Mouse (Mus musculus) midbrain, postnatal 0 days (tissue): ENCODE measurements around the gene Otop2. TPM values are rescaled to one million over a fixed set of nuclear protein-coding genes. Genes with fewer than 3 reads are reported as not detected.
A peak's percentile ranks its signal among the peaks of the same experiment; 100 is the strongest.

Source experiments
- ATAC-seq: fragments of 200-750 bp; cut with Nextera tagmentation; 2 replicates; pipeline ENCODE4 v1.8.0; 2017; ENCODE audit warnings: moderate number of reproducible peaks, mild to moderate bottlenecking, moderate TSS enrichment, moderate library complexity; ENCODE audit not compliant: low FRiP score
- DNase-seq: peaks from one replicate; pipeline ENCODE4 v3.0.0-alpha.2; 2015; ENCODE audit warnings: low spot score
- H3K27ac ChIP-seq: fragments of 300-500 bp; sonication (generic); 2 replicates; pipeline ENCODE4 v1.5.1; 2014; ENCODE audit warnings: low read depth, mild to moderate bottlenecking, low read length, mixed read lengths
- H3K27me3 ChIP-seq: fragments of 300-500 bp; sonication (generic); 2 replicates; pipeline ENCODE4 v1.6.1; 2014; ENCODE audit warnings: low read length, control low read depth, mixed read lengths; ENCODE audit not compliant: insufficient read depth
- H3K36me3 ChIP-seq: fragments of 300-500 bp; sonication (generic); 2 replicates; pipeline ENCODE4 v1.6.1; 2014; ENCODE audit warnings: low read length, control low read depth, mixed read lengths; ENCODE audit not compliant: insufficient read depth
- H3K4me1 ChIP-seq: fragments of 300-500 bp; sonication (generic); 2 replicates; pipeline ENCODE4 v1.6.1; 2014; ENCODE audit warnings: mild to moderate bottlenecking, control low read depth, antibody characterized with exemption, low read length, mixed read lengths; ENCODE audit not compliant: insufficient read depth
- H3K4me2 ChIP-seq: fragments of 300-500 bp; sonication (generic); 2 replicates; pipeline ENCODE4 v1.6.1; 2014; ENCODE audit warnings: low read depth, mild to moderate bottlenecking, low read length, mixed read lengths; ENCODE audit not compliant: poor library complexity, severe bottlenecking
- H3K4me3 ChIP-seq: fragments of 300-500 bp; sonication (generic); 2 replicates; pipeline ENCODE4 v1.5.1; 2014; ENCODE audit warnings: low read depth, mild to moderate bottlenecking, low read length, moderate library complexity
- H3K9ac ChIP-seq: fragments of 300-500 bp; sonication (generic); replicated peaks from 2 replicates; pipeline ENCODE4 v1.6.1; 2014; ENCODE audit warnings: mild to moderate bottlenecking, low read length, moderate library complexity, mixed read lengths; ENCODE audit not compliant: poor library complexity, severe bottlenecking
- H3K9me3 ChIP-seq: fragments of 300-500 bp; sonication (generic); 2 replicates; pipeline ENCODE4 v1.6.1; 2016; ENCODE audit warnings: low read length, control low read depth
- CTCF ChIP-seq: IDR thresholded peaks from 2 replicates; pipeline ENCODE4 v1.5.1; 2016; ENCODE audit warnings: antibody characterized with exemption, mild to moderate bottlenecking
- WGBS: fragments of 180-500 bp; shearing (Covaris S2); extraction: QIAGEN DNeasy Blood & Tissue Kit; methylation state at CpG from one replicate; pipeline ENCODE4 v1.1.7; 2014; 5-methylcytosine and 5-hydroxymethylcytosine counted together
- polyA plus RNA-seq: library from polyadenylated mRNA; unstranded; fragments of >200 nt; fragmentation: Nextera tagmentation; extraction: Ambion mirVana; gene quantifications from 2 replicates; pipeline ENCODE4 v1.2.1, GENCODE M21; 2015
- total RNA-seq: library from RNA; depleted of rRNA; stranded (reverse); fragments of >200 nt; gene quantifications from 2 replicates; pipeline ENCODE4 v1.2.3, GENCODE M21; 2014

The Otop2 gene
- total and polyA plus RNA-seq, 2 experiments from 2014 or later = 0.05 to 0.15 TPM

GRCm38 (mm10) chr11:115370368-115370767, 63.4 kb downstream of the Otop2 start:
- Histone ChIP-seq H3K9ac (no peak overlapping the region), H3K9me3 (no peaks in the 10 kb centered on the region), H3K27me3 (no peaks in the 10 kb centered on the region), H3K27ac (no peak overlapping the region), H3K4me1 (peaks cover 18% of the 10 kb centered on the region; the same call in 1 of the 2 replicates), H3K4me2 (no peak overlapping the region), H3K36me3 (no peaks in the 10 kb centered on the region), H3K4me3 (no peak overlapping the region)
- no peak for TF ChIP-seq CTCF
- DNase-seq (no peak), ATAC-seq (no peak)
- WGBS = 65% methylated on average over 7 of the region's 7 CpGs

GRCm38 (mm10) chr11:115371354-115371753, 64.4 kb downstream of the Otop2 start:
- no peak for TF ChIP-seq CTCF
- peaks cover 12% of the 10 kb centered on the region; the same call in 1 of the 2 replicates for H3K4me1 ChIP-seq
- no peaks in the 10 kb centered on the region for H3K9me3 ChIP-seq
- ATAC-seq = no peak
- H3K27me3 ChIP-seq = no peaks in the 10 kb centered on the region
- H3K9ac ChIP-seq = no peak overlapping the region
- H3K36me3 ChIP-seq = no peaks in the 10 kb centered on the region
- H3K4me3 ChIP-seq = no peak overlapping the region
- H3K27ac ChIP-seq = no peak overlapping the region
- DNase-seq = no peak
- 78% methylated on average over 8 of the region's 8 CpGs for WGBS
- no peak overlapping the region for H3K4me2 ChIP-seq

GRCm38 (mm10) chr11:115372015-115372414, 65.1 kb downstream of the Otop2 start:
- Histone ChIP-seq H3K9ac (no peak overlapping the region), H3K36me3 (no peaks in the 10 kb centered on the region), H3K27ac (no peak overlapping the region), H3K4me1 (0 out of 2 replicates have a peak, but pooled peaks cover 10% of the 10 kb centered on the region), H3K4me2 (no peak overlapping the region), H3K4me3 (no peak overlapping the region), H3K9me3 (no peaks in the 10 kb centered on the region), H3K27me3 (no peaks in the 10 kb centered on the region)
- ATAC-seq (no peak), DNase-seq (no peak)
- 81% methylated on average over 1 of the region's 1 CpGs for WGBS
- no peak for TF ChIP-seq CTCF

DNA sequence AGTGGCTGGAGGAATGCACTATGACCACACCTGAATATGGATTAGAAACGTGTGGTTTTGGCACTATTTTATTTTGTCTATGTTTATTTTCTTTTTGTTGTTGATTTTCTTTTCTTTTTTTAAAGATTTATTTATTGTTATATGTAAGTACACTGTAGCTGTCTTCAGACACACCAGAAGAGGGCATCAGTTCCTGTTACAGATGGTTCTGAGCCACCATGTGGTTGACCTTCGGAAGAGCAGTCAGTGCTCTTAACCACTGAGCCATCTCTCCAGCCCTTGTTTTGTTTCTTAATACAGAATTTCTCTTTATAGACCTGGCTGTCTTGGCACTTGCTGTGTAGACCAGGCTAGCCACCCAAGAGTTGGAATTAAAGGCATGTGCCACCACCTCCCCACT, 65.8 kb downstream of the Otop2 start:
- peak; percentile 35; the same call in 1 of the 2 replicates for TF ChIP-seq CTCF
- H3K4me3 ChIP-seq = no peak overlapping the region
- no peaks in the 10 kb centered on the region for H3K36me3 ChIP-seq
- DNase-seq = no peak
- no peaks in the 10 kb centered on the region for H3K27me3 ChIP-seq
- H3K4me1 ChIP-seq = 0 out of 2 replicates have a peak, but pooled peaks cover 10% of the 10 kb centered on the region
- H3K27ac ChIP-seq = no peak overlapping the region
- ATAC-seq = no peak
- no peak overlapping the region for H3K4me2 ChIP-seq
- 51% methylated on average over 2 of the region's 2 CpGs for WGBS
- no peak overlapping the region for H3K9ac ChIP-seq
- H3K9me3 ChIP-seq = no peaks in the 10 kb centered on the region

- Histone ChIP-seq H3K27me3 (no peaks in the 10 kb centered on the region), H3K4me2 (peak overlapping the region; percentile 73), H3K4me3 (peak overlapping the region; percentile 39), H3K9me3 (no peaks in the 10 kb centered on the region), H3K27ac (peak overlapping the region; percentile 81), H3K4me1 (0 out of 2 replicates have a peak, but pooled peaks cover 10% of the 10 kb centered on the region), H3K9ac (peak overlapping the region; percentile 68), H3K36me3 (no peaks in the 10 kb centered on the region)
- peak; percentile 79 for ATAC-seq
- DNase-seq = peak; percentile 83
- no peak for TF ChIP-seq CTCF
- 2% methylated on average over 30 of the region's 30 CpGs for WGBS
Measured at GRCm38 (mm10) chr11:115373805-115374694, 67.1 kb downstream of the Otop2 start.
